ENCODE assay signal across 8 mouse cellular contexts in the genomic region with DNA sequence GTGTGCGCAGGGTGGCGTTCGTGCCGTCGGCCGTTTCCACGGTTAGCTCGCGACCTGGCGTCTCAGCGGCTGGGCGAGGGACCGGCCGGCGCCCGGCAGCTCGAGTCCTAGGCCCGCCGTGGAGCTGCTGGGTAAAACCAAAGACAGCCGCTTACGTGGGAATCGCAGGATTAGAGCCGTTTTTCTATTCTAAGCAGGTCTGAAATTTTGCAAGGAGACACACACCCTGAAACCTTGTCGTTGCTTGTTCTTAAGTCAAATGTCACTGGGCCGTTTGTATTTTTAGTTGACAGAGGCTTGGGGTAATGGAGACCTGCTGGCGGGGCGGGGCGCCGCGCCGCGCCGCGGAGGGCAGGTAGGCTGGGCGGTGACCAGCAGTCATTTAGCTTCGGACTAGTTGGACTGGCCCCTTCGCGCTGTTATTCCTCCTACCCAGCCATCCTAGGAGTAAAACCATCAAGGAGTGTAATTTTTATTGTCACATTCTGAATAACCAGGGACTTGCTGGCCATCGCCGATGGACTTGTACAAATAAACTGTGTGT. TPM values are rescaled to one million over a fixed set of nuclear protein-coding genes. Genes with fewer than 3 reads are reported as not detected.
A peak's percentile ranks its signal among the peaks of the same experiment; 100 is the strongest.
DNase-seq lines count a peak whose midpoint lies in the region; ATAC-seq and TF ChIP-seq lines count a peak whose summit lies in the region.

No protein-coding gene starts in this region.

- peak; percentile 23 to 31 for DNase-seq in kidney, adult 8-10 months
- DNase-seq in kidney, adult 18-20 months, result no peak
- DNase-seq in c-Kit-positive CD71-positive TER-119-positive erythroid progenitor cells, embryonic 14.5 days (ENCODE audit: low spot score), result peak; percentile 57
- no peak for DNase-seq in hindbrain, postnatal 0 days (ENCODE audit: low spot score)
- DNase-seq in right cerebral cortex, postnatal 14 days, result no peak
- no peak for DNase-seq in embryo, embryonic 9.5 days (ENCODE audit: extremely low spot score)
- DNase-seq in thymus, postnatal 4 days, result no peak

- peak overlapping the region; percentile 93 for H3K4me2 ChIP-seq in hindbrain, postnatal 0 days (ENCODE audit: low read depth, low read length)
- H3K4me2 ChIP-seq in lung, embryonic 15.5 days, result peak overlapping the region; percentile 77

- no peaks in the 10 kb centered on the region for H3K27me3 ChIP-seq in hindbrain, postnatal 0 days (ENCODE audit: insufficient read depth, low read length)
- H3K27me3 ChIP-seq in lung, embryonic 15.5 days, result no peaks in the 10 kb centered on the region

- peak overlapping the region; percentile 85 for H3K27ac ChIP-seq in hindbrain, postnatal 0 days
- H3K27ac ChIP-seq in lung, embryonic 15.5 days, result peak overlapping the region; percentile 69

- ATAC-seq in hindbrain, postnatal 0 days, result peak; percentile 19; the same call in 1 of the 2 replicates
- ATAC-seq in lung, embryonic 15.5 days (ENCODE audit: borderline replicate concordance, extremely low read depth, low FRiP score, low TSS enrichment), result peak; percentile 23; the same call in 1 of the 2 replicates

- H3K4me3 ChIP-seq in hindbrain, postnatal 0 days (ENCODE audit: low read length), result peak overlapping the region; percentile 97
- H3K4me3 ChIP-seq in lung, embryonic 15.5 days, result peak overlapping the region; percentile 91

- TF ChIP-seq CTCF in hindbrain, postnatal 0 days (IDR thresholded peaks at IDR 0.05; ENCODE audit: low read depth), result no peak

- peaks cover 18% of the 10 kb centered on the region; the same call in 1 of the 2 replicates for H3K36me3 ChIP-seq in hindbrain, postnatal 0 days (ENCODE audit: insufficient read depth, low read length)
- H3K36me3 ChIP-seq in lung, embryonic 15.5 days, result peaks cover 37% of the 10 kb centered on the region

- 2% methylated on average over 40 of the region's 40 CpGs for WGBS in hindbrain, postnatal 0 days
- WGBS in lung, embryonic 15.5 days, result under 1% methylated on average over 40 of the region's 40 CpGs

- H3K4me1 ChIP-seq in hindbrain, postnatal 0 days (ENCODE audit: insufficient read depth, low read length), result peaks cover 12% of the 10 kb centered on the region; the same call in 1 of the 2 replicates
- peaks cover 24% of the 10 kb centered on the region for H3K4me1 ChIP-seq in lung, embryonic 15.5 days

- H3K9ac ChIP-seq in hindbrain, postnatal 0 days (replicated peaks; ENCODE audit: low read length), result peak overlapping the region; percentile 79
- peak overlapping the region; percentile 96 for H3K9ac ChIP-seq in lung, embryonic 15.5 days

- no peaks in the 10 kb centered on the region for H3K9me3 ChIP-seq in hindbrain, postnatal 0 days (ENCODE audit: low read length)
- H3K9me3 ChIP-seq in lung, embryonic 15.5 days, result no peaks in the 10 kb centered on the region

RNA-seq across cellular contexts. Expression of gene Unc50, which starts 0.4 kb away (rescaled TPM):
- 63.4 and 70.8 TPM in 2 replicates for total RNA-seq in hindbrain, postnatal 0 days (2014; rRNA removed)
- polyA plus RNA-seq in hindbrain, postnatal 0 days (2015; fragmentation: Nextera tagmentation; extraction: Ambion mirVana), result 135 and 138 TPM in 2 replicates
- 140 and 142 TPM in 2 replicates for polyA plus RNA-seq in lung, embryonic 15.5 days (2015; fragmentation: Nextera tagmentation; extraction: Ambion mirVana)

RNA-seq across cellular contexts. Expression of gene Coa5, which starts 0.5 kb away (rescaled TPM):
- 44.4 and 48.7 TPM in 2 replicates for total RNA-seq in hindbrain, postnatal 0 days (2014; rRNA removed)
- polyA plus RNA-seq in hindbrain, postnatal 0 days (2015; fragmentation: Nextera tagmentation; extraction: Ambion mirVana), result 40.9 and 43.7 TPM in 2 replicates
- polyA plus RNA-seq in lung, embryonic 15.5 days (2015; fragmentation: Nextera tagmentation; extraction: Ambion mirVana), result 40.1 and 41.4 TPM in 2 replicates

Comparison
In these comparisons a context has a peak if more than half of its experiments do, and no peak if none do; other contexts are left out.
1. DNase-seq: peak in kidney, adult 8-10 months (2 of 2) and c-Kit-positive CD71-positive TER-119-positive erythroid progenitor cells, embryonic 14.5 days (single experiment); none in kidney, adult 18-20 months (single experiment), hindbrain, postnatal 0 days (single experiment), right cerebral cortex, postnatal 14 days (single experiment), embryo, embryonic 9.5 days (single experiment) and thymus, postnatal 4 days (single experiment).